ENCODE assay signal across 10 mouse cellular contexts in genomic region chr8:77630691-77631090, GRCm38 (mm10). TPM values are rescaled to one million over a fixed set of nuclear protein-coding genes. Genes with fewer than 3 reads are reported as not detected.
DNase-seq lines count a peak whose midpoint lies in the region; ATAC-seq and TF ChIP-seq lines count a peak whose summit lies in the region.
"Had no signal": no experiment of that assay in that cellular context is flagged by ENCODE, and none has a peak within 500 bp of the region (broad histone marks: within the 10 kb centered on the region; RNA-seq: fewer than 3 reads in every experiment).

No protein-coding gene starts in this region.

- no peak overlapping the region for H3K4me3 ChIP-seq in heart, embryonic 10.5 days
- no peak overlapping the region for H3K4me3 ChIP-seq in lung, embryonic 15.5 days
- no peak overlapping the region for H3K4me3 ChIP-seq in limb, embryonic 14.5 days (replicated peaks; ENCODE audit: low read length)
- H3K4me3 ChIP-seq: heart, embryonic 12.5 days; hindbrain, embryonic 13.5 days; neural tube, embryonic 13.5 days had no signal

- peak overlapping the region; percentile 70; the same call in 1 of the 2 replicates for H3K27ac ChIP-seq in heart, embryonic 10.5 days
- peak overlapping the region; percentile 67 for H3K27ac ChIP-seq in lung, embryonic 15.5 days
- H3K27ac ChIP-seq in limb, embryonic 14.5 days (replicated peaks; ENCODE audit: low read depth, low read length) = no peak overlapping the region
- H3K27ac ChIP-seq: hindbrain, embryonic 13.5 days; neural tube, embryonic 13.5 days had no signal

- TF ChIP-seq CTCF in brain, embryonic 14.5 days (IDR thresholded peaks at IDR 0.05; ENCODE audit: borderline replicate concordance, extremely low read depth, insufficient read depth, insufficient read length) = no peak

- intact Hi-C loops in heart, postnatal 25 days (cut with DNase I) = loop anchor here (1.0 to 10.0 kb wide), 4 partner anchors 92 to 494 kb away; partner anchors contain the start of gene Ednra

- 57% methylated on average over 3 of the region's 3 CpGs for WGBS in heart, embryonic 10.5 days
- WGBS in lung, embryonic 15.5 days = 24% methylated on average over 3 of the region's 3 CpGs
- 41% methylated on average over 3 of the region's 3 CpGs for WGBS in limb, embryonic 14.5 days

- H3K27me3 ChIP-seq in heart, embryonic 10.5 days (ENCODE audit: insufficient read depth, poor library complexity, severe bottlenecking) = no peaks in the 10 kb centered on the region
- no peaks in the 10 kb centered on the region for H3K27me3 ChIP-seq in lung, embryonic 15.5 days
- H3K27me3 ChIP-seq in limb, embryonic 14.5 days (ENCODE audit: control insufficient read depth, insufficient read depth, low read length) = no peaks in the 10 kb centered on the region
- H3K27me3 ChIP-seq: heart, embryonic 12.5 days; hindbrain, embryonic 13.5 days; neural tube, embryonic 13.5 days had no signal

- no peaks in the 10 kb centered on the region for H3K9me3 ChIP-seq in heart, embryonic 10.5 days
- no peaks in the 10 kb centered on the region for H3K9me3 ChIP-seq in lung, embryonic 15.5 days
- H3K9me3 ChIP-seq in limb, embryonic 14.5 days (ENCODE audit: control insufficient read depth, low read length) = no peaks in the 10 kb centered on the region
- H3K9me3 ChIP-seq: heart, embryonic 12.5 days; hindbrain, embryonic 13.5 days; neural tube, embryonic 13.5 days had no signal

- no peak overlapping the region for H3K9ac ChIP-seq in lung, embryonic 15.5 days
- H3K9ac ChIP-seq in limb, embryonic 14.5 days (ENCODE audit: low read depth, low read length, severe bottlenecking) = no peak overlapping the region
- H3K9ac ChIP-seq: heart, embryonic 12.5 days; hindbrain, embryonic 13.5 days; neural tube, embryonic 13.5 days had no signal

- H3K4me2 ChIP-seq in lung, embryonic 15.5 days = no peak overlapping the region
- no peak overlapping the region for H3K4me2 ChIP-seq in limb, embryonic 14.5 days (replicated peaks; ENCODE audit: low read depth, low read length, severe bottlenecking)
- H3K4me2 ChIP-seq: heart, embryonic 12.5 days; hindbrain, embryonic 13.5 days; neural tube, embryonic 13.5 days had no signal

- no peak for TF ChIP-seq POLR2A in brain, embryonic 14.5 days (IDR thresholded peaks at IDR 0.05; ENCODE audit: borderline replicate concordance, extremely low read depth, insufficient read depth, insufficient read length, poor library complexity, severe bottlenecking)
- TF ChIP-seq POLR2A in limb, embryonic 14.5 days (IDR thresholded peaks at IDR 0.05; ENCODE audit: borderline replicate concordance, extremely low read depth, insufficient read depth, insufficient read length) = no peak

- DNase-seq in heart, embryonic 10.5 days (ENCODE audit: low spot score) = no peak
- no peak for DNase-seq in heart, postnatal 25 days (ENCODE audit: low spot score)
- no peak for DNase-seq in lung, postnatal 25 days (ENCODE audit: low spot score)
- DNase-seq in brain, embryonic 14.5 days (ENCODE audit: low read depth) = peak; percentile 29
- peak; percentile 6 for DNase-seq in limb, embryonic 14.5 days (ENCODE audit: low spot score)

- H3K4me1 ChIP-seq in heart, embryonic 10.5 days = 0 out of 2 replicates have a peak, but pooled peaks cover 4% of the 10 kb centered on the region
- H3K4me1 ChIP-seq in lung, embryonic 15.5 days = peaks cover 14% of the 10 kb centered on the region
- peaks cover 9% of the 10 kb centered on the region; the same call in 1 of the 2 replicates for H3K4me1 ChIP-seq in limb, embryonic 14.5 days (ENCODE audit: control insufficient read depth, insufficient read depth, low read length)
- H3K4me1 ChIP-seq: heart, embryonic 12.5 days; hindbrain, embryonic 13.5 days; neural tube, embryonic 13.5 days had no signal

- ATAC-seq in lung, embryonic 15.5 days (ENCODE audit: borderline replicate concordance, extremely low read depth, low FRiP score, low TSS enrichment) = no peak
- no peak for ATAC-seq in limb, embryonic 14.5 days (ENCODE audit: low FRiP score, low read depth)
- ATAC-seq in frontal cortex, adult (ENCODE audit: low TSS enrichment) = no peak

- H3K36me3 ChIP-seq in heart, embryonic 10.5 days = no peaks in the 10 kb centered on the region
- H3K36me3 ChIP-seq in lung, embryonic 15.5 days = no peaks in the 10 kb centered on the region
- H3K36me3 ChIP-seq in limb, embryonic 14.5 days (ENCODE audit: control insufficient read depth, insufficient read depth, low read length) = no peaks in the 10 kb centered on the region
- H3K36me3 ChIP-seq: heart, embryonic 12.5 days; hindbrain, embryonic 13.5 days; neural tube, embryonic 13.5 days had no signal

RNA-seq across cellular contexts. Expression of gene Tmem184c, which starts 20.2 kb away (rescaled TPM):
- 28.8 and 29.8 TPM in 2 replicates for polyA plus RNA-seq in heart, embryonic 10.5 days (2016; fragmentation: Nextera tagmentation; extraction: Ambion mirVana)
- total RNA-seq in heart, postnatal 25 days (2021) = 10 to 100 TPM; 11.1 to 15.4 TPM
- 31.3 and 32.3 TPM in 2 replicates for polyA plus RNA-seq in lung, embryonic 15.5 days (2015; fragmentation: Nextera tagmentation; extraction: Ambion mirVana)
- polyA plus RNA-seq in brain, embryonic 14.5 days (2012; rRNA removed) = 44.5 and 46.6 TPM in 2 replicates
- polyA plus RNA-seq in limb, embryonic 14.5 days (2012; rRNA removed) = 26.5 and 27.6 TPM in 2 replicates
- polyA plus RNA-seq in limb, embryonic 14.5 days (2014; fragmentation: Nextera tagmentation; extraction: Ambion mirVana) = 32.4 and 37.2 TPM in 2 replicates

Comparison
In these comparisons a context has a peak if more than half of its experiments do, and no peak if none do; other contexts are left out.
1. DNase-seq: peak in brain, embryonic 14.5 days (single experiment) and limb, embryonic 14.5 days (single experiment); none in heart, embryonic 10.5 days (single experiment), heart, postnatal 25 days (single experiment) and lung, postnatal 25 days (single experiment).